Mouse (Mus musculus): Measurements from ENCODE around the gene Zbtb32. TPM values are rescaled to one million over a fixed set of nuclear protein-coding genes. Genes with fewer than 3 reads are reported as not detected.

Zbtb32 gene
- polyA plus RNA-seq (2015; fragmentation: Illumina TruSeq; extraction: RNeasy Lipid Tissue Mini Kit (QIAGEN cat#74804); ENCODE audit: insufficient read depth, low replicate concordance) = 2.5 TPM

GRCm38 (mm10) chr7:30598786-30599185 lies at the start of gene Zbtb32:
Zbtb32 (minus strand) TSS chr7:30598909.

GRCm38 (mm10) chr7:30635752-30636151 lies 37.0 kb upstream of the Zbtb32 start, which contains the start of gene Etv2:
Etv2 (minus strand) TSS chr7:30635852.

GRCm38 (mm10) chr7:30625530-30626384 lies 27.0 kb upstream of the Zbtb32 start, which contains the start of gene Cox6b1:
Cox6b1 (minus strand) TSS chr7:30626151.

DNA sequence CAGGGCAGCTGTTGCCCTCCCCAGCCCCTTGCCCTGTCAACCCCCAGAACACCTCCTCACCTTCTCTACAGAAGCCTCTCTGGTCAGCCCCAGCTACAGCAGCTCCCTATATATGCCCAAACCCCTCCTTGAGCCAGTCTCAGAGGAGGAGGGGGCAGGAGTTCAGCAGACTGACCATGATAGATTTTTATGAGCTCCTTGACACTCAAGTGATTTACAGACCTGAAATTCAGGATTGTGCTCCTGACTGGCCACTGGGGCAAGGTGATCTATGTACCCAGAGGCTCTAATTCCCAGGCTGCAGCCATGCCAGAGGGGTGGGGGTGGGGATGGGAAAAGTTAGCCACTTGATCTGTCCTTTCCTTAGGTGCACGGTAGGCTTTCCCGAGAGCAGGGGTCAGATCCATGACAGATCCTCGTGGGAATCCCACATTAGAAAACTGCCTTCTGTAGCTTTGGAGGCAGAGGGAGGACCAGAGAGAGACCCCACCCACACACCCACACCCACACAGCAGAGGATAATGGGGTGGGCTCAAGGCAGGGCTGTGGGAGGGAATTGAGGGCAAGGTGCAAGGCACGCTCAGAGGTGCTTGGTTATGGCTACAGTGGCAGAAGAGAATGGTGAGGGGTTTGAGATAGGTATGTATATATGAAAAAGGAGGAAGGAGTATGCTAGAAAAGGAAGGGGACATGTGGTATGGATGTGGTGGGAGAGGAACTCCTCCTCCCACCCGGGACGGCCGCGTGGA lies 14.1 kb upstream of the Zbtb32 start, which contains the start of gene Upk1a:
Gene Upk1a (minus strand): TSS at position 194 of the 749 bp plus-strand sequence.

GRCm38 (mm10) chr7:30588676-30589434 lies 9.9 kb downstream of the Zbtb32 start, which contains the start of gene Kmt2b:
Kmt2b (minus strand) TSS chr7:30588726.

GRCm38 (mm10) chr7:30564970-30565571 lies 33.6 kb downstream of the Zbtb32 start, which contains the start of gene Igflr1:
Igflr1 (plus strand) TSS chr7:30565427.

DNA sequence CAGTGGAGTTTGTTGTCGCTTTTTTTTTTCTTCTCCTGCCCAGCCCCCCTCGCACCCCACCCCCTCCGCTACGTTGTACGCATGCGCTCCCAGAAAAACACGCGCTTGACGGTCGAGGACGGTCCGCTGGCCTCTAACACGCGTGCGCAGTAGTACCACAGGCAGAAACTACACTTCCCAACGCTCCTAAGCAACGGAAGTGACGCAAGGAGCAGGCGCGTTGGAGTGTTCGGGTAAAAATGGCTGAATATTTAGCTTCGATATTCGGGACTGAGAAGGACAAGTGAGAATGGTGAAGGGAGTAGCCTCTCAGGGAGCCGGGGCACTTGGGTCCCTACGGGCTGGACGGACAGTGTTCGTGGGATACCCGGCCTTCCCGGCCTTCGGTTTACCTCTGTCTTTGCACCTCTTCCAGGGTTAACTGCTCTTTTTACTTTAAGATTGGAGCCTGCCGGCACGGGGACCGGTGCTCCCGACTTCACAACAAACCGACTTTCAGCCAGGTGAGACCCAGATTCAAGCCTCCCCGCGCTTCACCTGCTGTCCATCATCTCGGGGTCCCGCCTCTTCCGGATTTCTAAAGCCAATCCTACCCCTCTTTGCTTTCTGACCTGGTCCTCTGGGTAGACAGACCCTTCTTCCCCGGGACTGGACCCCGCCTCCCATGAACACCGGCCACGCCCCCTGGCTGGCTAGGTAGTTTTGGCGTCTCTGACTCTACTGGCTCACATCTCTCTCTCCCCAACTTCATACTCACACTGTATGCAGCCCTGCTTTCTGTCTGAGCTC lies 35.4 kb downstream of the Zbtb32 start, which contains the start of the genes U2af1l4, Gm49396 and Psenen:
Gene U2af1l4 (plus strand): TSS at position 185 of the 789 bp plus-strand sequence.
Gene Gm49396 (plus strand): TSS at position 228 of the 789 bp plus-strand sequence.
Gene Psenen (minus strand): TSS at position 511 of the 789 bp plus-strand sequence.

DNA sequence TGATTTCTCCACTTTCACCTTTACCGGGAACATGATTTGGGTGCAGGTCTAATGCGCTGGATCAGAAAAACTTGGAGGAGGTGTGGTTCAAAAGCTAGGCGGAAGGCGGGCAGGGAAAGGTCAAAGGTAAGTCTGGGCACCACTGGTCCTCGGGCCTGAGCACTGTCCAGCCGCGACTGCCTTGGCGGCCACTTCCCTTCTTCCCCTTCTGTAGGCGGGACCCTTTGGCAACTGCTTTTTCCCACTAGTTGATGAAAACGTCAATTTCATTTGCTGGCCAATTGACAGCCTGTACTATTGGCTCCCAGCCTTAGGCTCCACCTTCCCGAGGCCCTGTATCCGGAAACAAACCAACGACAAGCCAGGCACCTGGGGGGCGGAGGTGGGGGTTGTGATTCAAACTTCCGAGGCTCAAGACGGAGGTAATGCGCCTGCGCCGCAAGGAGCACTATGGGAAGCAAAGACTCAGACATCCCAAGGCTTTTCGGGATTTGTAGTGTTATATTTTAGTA lies 39.2 kb downstream of the Zbtb32 start, which contains the start of gene Lin37:
Gene Lin37 (minus strand): TSS at position 396 of the 512 bp plus-strand sequence.

DNA sequence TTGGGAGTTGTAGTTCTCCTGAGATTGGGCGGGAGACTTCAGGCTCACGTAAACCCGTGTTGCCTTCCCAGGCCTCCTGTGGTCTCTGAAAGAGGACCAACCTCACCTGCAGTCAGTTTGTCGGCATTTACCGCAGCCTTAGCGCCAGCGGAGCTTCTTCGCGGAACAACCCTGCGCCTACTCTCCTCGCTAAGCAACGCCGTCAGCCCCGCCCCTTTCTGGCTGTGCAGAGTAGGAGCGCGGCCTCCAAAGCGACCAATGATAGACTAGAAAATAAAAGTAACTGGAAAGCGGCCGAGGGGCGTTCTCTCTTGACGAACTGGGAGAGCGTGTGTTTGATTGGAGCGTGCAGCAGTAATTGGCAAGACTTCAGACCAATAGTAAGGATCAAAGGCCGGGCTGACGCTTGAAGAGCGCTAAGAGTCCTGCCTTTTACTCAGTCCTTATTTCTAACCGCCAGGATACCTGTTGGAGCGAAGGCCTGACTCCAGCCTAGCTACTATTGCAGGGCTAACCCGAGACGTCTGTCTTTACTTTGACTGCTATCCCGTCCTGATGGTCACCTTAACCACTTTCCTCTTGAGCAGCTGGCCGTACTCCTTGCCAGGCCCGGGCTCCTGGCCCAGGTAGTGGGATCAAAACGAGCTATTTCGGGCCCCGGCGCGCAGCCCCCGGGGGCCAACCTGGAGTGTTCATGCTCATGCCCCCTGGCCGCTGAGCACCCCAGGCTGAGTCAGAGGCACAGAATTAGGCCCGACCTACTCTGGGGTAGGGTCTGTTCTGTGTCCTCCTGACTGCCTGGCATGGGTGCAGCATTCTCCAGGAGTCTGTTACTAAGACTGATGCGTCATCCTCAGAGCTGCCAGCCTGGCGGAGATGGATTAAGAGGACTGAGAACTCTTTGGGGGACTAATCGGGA lies 46.3 kb downstream of the Zbtb32 start, which contains the start of the genes Hspb6 and Proser3:
Gene Hspb6 (plus strand): TSS at position 77 of the 919 bp plus-strand sequence.
Gene Proser3 (minus strand): TSS at position 198 of the 919 bp plus-strand sequence.

Other genes starting within 250 kb of the Zbtb32 start
- gene Lrfn3, start 236.1 kb downstream of the Zbtb32 start, polyA plus RNA-seq (2015; fragmentation: Illumina TruSeq; extraction: RNeasy Lipid Tissue Mini Kit (QIAGEN cat#74804); ENCODE audit: insufficient read depth, low replicate concordance) = 0.40 TPM
- gene Tyrobp, start 185.1 kb downstream of the Zbtb32 start, polyA plus RNA-seq (2015; fragmentation: Illumina TruSeq; extraction: RNeasy Lipid Tissue Mini Kit (QIAGEN cat#74804); ENCODE audit: insufficient read depth, low replicate concordance) = 399 TPM
- gene Hcst, start 179.1 kb downstream of the Zbtb32 start, polyA plus RNA-seq (2015; fragmentation: Illumina TruSeq; extraction: RNeasy Lipid Tissue Mini Kit (QIAGEN cat#74804); ENCODE audit: insufficient read depth, low replicate concordance) = 34.7 TPM
- 36.4 TPM for gene Nfkbid, start 177.2 kb downstream of the Zbtb32 start, polyA plus RNA-seq (2015; fragmentation: Illumina TruSeq; extraction: RNeasy Lipid Tissue Mini Kit (QIAGEN cat#74804); ENCODE audit: insufficient read depth, low replicate concordance)
- gene Aplp1, start 153.4 kb downstream of the Zbtb32 start, polyA plus RNA-seq (2015; fragmentation: Illumina TruSeq; extraction: RNeasy Lipid Tissue Mini Kit (QIAGEN cat#74804); ENCODE audit: insufficient read depth, low replicate concordance) = 0.81 TPM
- not detected for gene Kirrel2, start 141.2 kb downstream of the Zbtb32 start, polyA plus RNA-seq (2015; fragmentation: Illumina TruSeq; extraction: RNeasy Lipid Tissue Mini Kit (QIAGEN cat#74804); ENCODE audit: insufficient read depth, low replicate concordance)
- 0.26 TPM for gene Nphs1, start 140.6 kb downstream of the Zbtb32 start, polyA plus RNA-seq (2015; fragmentation: Illumina TruSeq; extraction: RNeasy Lipid Tissue Mini Kit (QIAGEN cat#74804); ENCODE audit: insufficient read depth, low replicate concordance)
- not detected for gene Prodh2, start 105.3 kb downstream of the Zbtb32 start, polyA plus RNA-seq (2015; fragmentation: Illumina TruSeq; extraction: RNeasy Lipid Tissue Mini Kit (QIAGEN cat#74804); ENCODE audit: insufficient read depth, low replicate concordance)
- 2.3 TPM for gene Arhgap33, start 63.8 kb downstream of the Zbtb32 start, polyA plus RNA-seq (2015; fragmentation: Illumina TruSeq; extraction: RNeasy Lipid Tissue Mini Kit (QIAGEN cat#74804); ENCODE audit: insufficient read depth, low replicate concordance)
- 6.5 TPM for gene Hspb6, start 46.7 kb downstream of the Zbtb32 start, polyA plus RNA-seq (2015; fragmentation: Illumina TruSeq; extraction: RNeasy Lipid Tissue Mini Kit (QIAGEN cat#74804); ENCODE audit: insufficient read depth, low replicate concordance)
- gene Proser3, start 46.6 kb downstream of the Zbtb32 start, polyA plus RNA-seq (2015; fragmentation: Illumina TruSeq; extraction: RNeasy Lipid Tissue Mini Kit (QIAGEN cat#74804); ENCODE audit: insufficient read depth, low replicate concordance) = 6.0 TPM
- 50.0 TPM for gene Lin37, start 39.1 kb downstream of the Zbtb32 start, polyA plus RNA-seq (2015; fragmentation: Illumina TruSeq; extraction: RNeasy Lipid Tissue Mini Kit (QIAGEN cat#74804); ENCODE audit: insufficient read depth, low replicate concordance)
- 48.4 TPM for gene U2af1l4, start 35.6 kb downstream of the Zbtb32 start, polyA plus RNA-seq (2015; fragmentation: Illumina TruSeq; extraction: RNeasy Lipid Tissue Mini Kit (QIAGEN cat#74804); ENCODE audit: insufficient read depth, low replicate concordance)
- 21.5 TPM for gene Gm49396, start 35.6 kb downstream of the Zbtb32 start, polyA plus RNA-seq (2015; fragmentation: Illumina TruSeq; extraction: RNeasy Lipid Tissue Mini Kit (QIAGEN cat#74804); ENCODE audit: insufficient read depth, low replicate concordance)
- 134 TPM for gene Psenen, start 35.3 kb downstream of the Zbtb32 start, polyA plus RNA-seq (2015; fragmentation: Illumina TruSeq; extraction: RNeasy Lipid Tissue Mini Kit (QIAGEN cat#74804); ENCODE audit: insufficient read depth, low replicate concordance)
- gene Igflr1, start 33.5 kb downstream of the Zbtb32 start, polyA plus RNA-seq (2015; fragmentation: Illumina TruSeq; extraction: RNeasy Lipid Tissue Mini Kit (QIAGEN cat#74804); ENCODE audit: insufficient read depth, low replicate concordance) = not detected
- gene Kmt2b, start 10.2 kb downstream of the Zbtb32 start, polyA plus RNA-seq (2015; fragmentation: Illumina TruSeq; extraction: RNeasy Lipid Tissue Mini Kit (QIAGEN cat#74804); ENCODE audit: insufficient read depth, low replicate concordance) = 45.0 TPM
- gene Upk1a, start 13.9 kb upstream of the Zbtb32 start, polyA plus RNA-seq (2015; fragmentation: Illumina TruSeq; extraction: RNeasy Lipid Tissue Mini Kit (QIAGEN cat#74804); ENCODE audit: insufficient read depth, low replicate concordance) = 0.22 TPM
- 519 TPM for gene Cox6b1, start 27.2 kb upstream of the Zbtb32 start, polyA plus RNA-seq (2015; fragmentation: Illumina TruSeq; extraction: RNeasy Lipid Tissue Mini Kit (QIAGEN cat#74804); ENCODE audit: insufficient read depth, low replicate concordance)
- not detected for gene Etv2, start 36.9 kb upstream of the Zbtb32 start, polyA plus RNA-seq (2015; fragmentation: Illumina TruSeq; extraction: RNeasy Lipid Tissue Mini Kit (QIAGEN cat#74804); ENCODE audit: insufficient read depth, low replicate concordance)
- gene Rbm42, start 51.4 kb upstream of the Zbtb32 start, polyA plus RNA-seq (2015; fragmentation: Illumina TruSeq; extraction: RNeasy Lipid Tissue Mini Kit (QIAGEN cat#74804); ENCODE audit: insufficient read depth, low replicate concordance) = 12.1 TPM
- gene Haus5, start 66.1 kb upstream of the Zbtb32 start, polyA plus RNA-seq (2015; fragmentation: Illumina TruSeq; extraction: RNeasy Lipid Tissue Mini Kit (QIAGEN cat#74804); ENCODE audit: insufficient read depth, low replicate concordance) = 27.1 TPM
- not detected for gene Pmis2, start 72.7 kb upstream of the Zbtb32 start, polyA plus RNA-seq (2015; fragmentation: Illumina TruSeq; extraction: RNeasy Lipid Tissue Mini Kit (QIAGEN cat#74804); ENCODE audit: insufficient read depth, low replicate concordance)
- not detected for gene 2200002J24Rik, start 100.0 kb upstream of the Zbtb32 start, polyA plus RNA-seq (2015; fragmentation: Illumina TruSeq; extraction: RNeasy Lipid Tissue Mini Kit (QIAGEN cat#74804); ENCODE audit: insufficient read depth, low replicate concordance)
- not detected for gene Atp4a, start 113.3 kb upstream of the Zbtb32 start, polyA plus RNA-seq (2015; fragmentation: Illumina TruSeq; extraction: RNeasy Lipid Tissue Mini Kit (QIAGEN cat#74804); ENCODE audit: insufficient read depth, low replicate concordance)
- 51.8 TPM for gene Tmem147, start 130.6 kb upstream of the Zbtb32 start, polyA plus RNA-seq (2015; fragmentation: Illumina TruSeq; extraction: RNeasy Lipid Tissue Mini Kit (QIAGEN cat#74804); ENCODE audit: insufficient read depth, low replicate concordance)
- not detected for gene Gapdhs, start 144.8 kb upstream of the Zbtb32 start, polyA plus RNA-seq (2015; fragmentation: Illumina TruSeq; extraction: RNeasy Lipid Tissue Mini Kit (QIAGEN cat#74804); ENCODE audit: insufficient read depth, low replicate concordance)
- gene Sbsn, start 152.6 kb upstream of the Zbtb32 start, polyA plus RNA-seq (2015; fragmentation: Illumina TruSeq; extraction: RNeasy Lipid Tissue Mini Kit (QIAGEN cat#74804); ENCODE audit: insufficient read depth, low replicate concordance) = 5.4 TPM
- gene Dmkn, start 164.8 kb upstream of the Zbtb32 start, polyA plus RNA-seq (2015; fragmentation: Illumina TruSeq; extraction: RNeasy Lipid Tissue Mini Kit (QIAGEN cat#74804); ENCODE audit: insufficient read depth, low replicate concordance) = 0.43 TPM
- not detected for gene Krtdap, start 189.0 kb upstream of the Zbtb32 start, polyA plus RNA-seq (2015; fragmentation: Illumina TruSeq; extraction: RNeasy Lipid Tissue Mini Kit (QIAGEN cat#74804); ENCODE audit: insufficient read depth, low replicate concordance)
- gene Ffar2, start 224.9 kb upstream of the Zbtb32 start, polyA plus RNA-seq (2015; fragmentation: Illumina TruSeq; extraction: RNeasy Lipid Tissue Mini Kit (QIAGEN cat#74804); ENCODE audit: insufficient read depth, low replicate concordance) = 23.9 TPM

All from spleen, adult 10 weeks (tissue).